Comparison of ENCODE assay signal across 9 mouse cellular contexts in the genomic region with DNA sequence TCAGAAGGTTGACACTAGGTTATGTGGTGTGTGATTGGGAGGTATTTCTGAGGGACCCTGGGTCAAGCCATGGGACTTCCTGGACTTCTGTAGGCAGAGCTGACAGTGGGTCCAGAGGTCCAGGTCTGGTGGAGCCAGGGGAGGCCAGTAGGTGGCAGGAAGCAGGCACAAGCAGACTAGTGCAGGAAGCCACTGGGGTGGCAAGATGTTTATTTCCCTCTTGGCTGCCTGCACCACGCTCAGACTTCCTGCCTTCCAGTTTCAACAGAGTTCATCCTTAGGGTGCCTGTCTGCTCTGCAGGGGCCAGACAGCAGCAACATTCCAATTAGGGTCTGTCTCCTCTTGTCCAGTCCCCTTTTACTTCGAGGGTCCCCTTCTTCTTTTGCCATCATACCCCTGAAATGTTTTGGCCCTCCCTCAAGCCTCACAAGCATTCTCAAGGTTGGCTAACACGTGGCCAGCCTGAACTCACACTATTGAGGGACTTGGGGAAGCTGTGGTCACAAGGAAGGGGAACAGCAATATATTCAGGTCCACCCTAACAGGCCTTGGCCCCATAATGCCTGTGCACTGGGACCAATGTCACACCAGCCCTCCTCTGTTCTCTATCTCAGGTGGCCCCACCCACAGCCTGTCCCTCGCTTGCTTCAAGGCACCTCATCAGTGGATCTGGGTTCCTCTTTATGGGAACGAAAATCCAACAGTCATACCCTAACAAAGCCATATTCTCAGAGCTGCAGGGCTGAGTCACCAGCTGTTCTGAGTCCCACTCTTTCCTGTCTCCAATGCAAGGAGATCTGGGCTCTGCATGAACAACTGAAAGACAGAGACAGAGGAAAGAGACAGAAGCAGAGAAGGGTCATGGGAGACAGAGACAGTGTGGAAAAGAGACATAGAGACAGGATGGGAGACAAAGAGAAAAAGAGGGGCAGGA. TPM values are rescaled to one million over a fixed set of nuclear protein-coding genes. Genes with fewer than 3 reads are reported as not detected.
DNase-seq lines count a peak whose midpoint lies in the region; ATAC-seq and TF ChIP-seq lines count a peak whose summit lies in the region.
"Had no signal": no experiment of that assay in that cellular context is flagged by ENCODE, and none has a peak within 500 bp of the region (broad histone marks: within the 10 kb centered on the region; RNA-seq: fewer than 3 reads in every experiment).

No protein-coding gene starts in this region.

- intact Hi-C loops in left cerebral cortex, postnatal 14 days (cut with DNase I) = no loop called here

- H3K27ac ChIP-seq in MEL (ENCODE audit: control insufficient read depth, low read depth, low read length) = peak overlapping the region; percentile 40; the same call in 1 of the 2 replicates
- no peak overlapping the region for H3K27ac ChIP-seq in forebrain, embryonic 13.5 days
- H3K27ac ChIP-seq: hindbrain, embryonic 10.5 days had no signal

- peak in 1 of 2 experiments; percentile 36; a peak in 1 of 4 replicates for TF ChIP-seq POLR2A in MEL (IDR thresholded peaks at IDR 0.05; ENCODE audit: control insufficient read depth in 1 of 2, insufficient read depth in 1 of 2, low read depth in 1 of 2, low read length in 2 of 2, poor library complexity in 1 of 2)

- peaks cover 0 to 11% of the 10 kb centered on the region in 2 experiments; a peak in 3 of 4 replicates for H3K36me3 ChIP-seq in MEL (ENCODE audit: control insufficient read depth in 1 of 2, insufficient read depth in 2 of 2, low read length in 2 of 2)
- H3K36me3 ChIP-seq in forebrain, embryonic 13.5 days (ENCODE audit: poor library complexity, severe bottlenecking) = peaks cover 19% of the 10 kb centered on the region; the same call in 1 of the 2 replicates

- no peak overlapping the region for H3K9ac ChIP-seq in MEL (ENCODE audit: control insufficient read depth, low read depth, low read length, poor library complexity, severe bottlenecking)
- no peak overlapping the region for H3K9ac ChIP-seq in forebrain, embryonic 13.5 days

- TF ChIP-seq RAD21 in MEL (IDR thresholded peaks at IDR 0.05; ENCODE audit: low read depth, low read length) = no peak

- H3K79me2 ChIP-seq in MEL (ENCODE audit: control insufficient read depth, insufficient read depth, low read length, poor library complexity) = no peaks in the 10 kb centered on the region

- peak; percentile 88 for ATAC-seq in megakaryocyte progenitor cell, adult 5-6 weeks (replicated peaks; ENCODE audit: poor library complexity)
- ATAC-seq in forebrain, embryonic 13.5 days = no peak

- peak; percentile 37 for DNase-seq in kidney, postnatal 14 days
- no peak for DNase-seq in kidney, adult 9 months
- DNase-seq in MEL (ENCODE audit: low read depth, low spot score) = peak; percentile 89
- peak; percentile 20 to 25 for DNase-seq in left cerebral cortex, postnatal 14 days (ENCODE audit: low spot score in 2 of 2)
- no peak for DNase-seq in gastrocnemius, postnatal 10 days
- DNase-seq in embryo, embryonic 11 days = no peak

- H3K27me3 ChIP-seq in MEL (ENCODE audit: control insufficient read depth in 1 of 2, insufficient read depth in 2 of 2, low read length in 2 of 2) = no peaks in the 10 kb centered on the region
- no peaks in the 10 kb centered on the region for H3K27me3 ChIP-seq in forebrain, embryonic 13.5 days

- peaks cover 0 to 32% of the 10 kb centered on the region in 2 experiments; a peak in 3 of 4 replicates for H3K4me1 ChIP-seq in MEL (ENCODE audit: control insufficient read depth in 1 of 2, insufficient read depth in 2 of 2, low read length in 2 of 2)
- H3K4me1 ChIP-seq in forebrain, embryonic 13.5 days = no peaks in the 10 kb centered on the region
- H3K4me1 ChIP-seq: hindbrain, embryonic 10.5 days had no signal

- no peaks in the 10 kb centered on the region for H3K9me3 ChIP-seq in MEL (replicated peaks; ENCODE audit: insufficient read depth, low read length)
- H3K9me3 ChIP-seq in forebrain, embryonic 13.5 days (replicated peaks) = no peaks in the 10 kb centered on the region
- H3K9me3 ChIP-seq: hindbrain, embryonic 10.5 days had no signal

- peak in 1 of 2 experiments; percentile 39; a peak in 1 of 4 replicates for TF ChIP-seq EP300 in MEL (IDR thresholded peaks at IDR 0.05; ENCODE audit: low read depth in 1 of 2, low read length in 2 of 2)

- no peak overlapping the region for H3K4me3 ChIP-seq in MEL (ENCODE audit: control insufficient read depth in 1 of 2, insufficient read depth in 1 of 2, low read depth in 2 of 2, low read length in 2 of 2)
- no peak overlapping the region for H3K4me3 ChIP-seq in forebrain, embryonic 13.5 days
- H3K4me3 ChIP-seq: hindbrain, embryonic 10.5 days had no signal

- no peak overlapping the region for H3K4me2 ChIP-seq in forebrain, embryonic 13.5 days

- no peak for TF ChIP-seq CTCF in MEL (IDR thresholded peaks at IDR 0.05 in 2 of 3, conservative IDR thresholded peaks at IDR 0.05 in 1 of 3; ENCODE audit: control insufficient read depth in 1 of 3, insufficient read depth in 1 of 3, low read depth in 2 of 3, low read length in 3 of 3, poor library complexity in 1 of 3, severe bottlenecking in 1 of 3)

- 71% methylated on average over 5 of the region's 5 CpGs for WGBS in forebrain, embryonic 13.5 days

TF ChIP-seq in MEL, 35 proteins besides CTCF, POLR2A, EP300 and RAD21:
- no peak for TF ChIP-seq ZNF384 (IDR thresholded peaks at IDR 0.05; ENCODE audit: low read depth, low read length)
- TF ChIP-seq MAFK (IDR thresholded peaks at IDR 0.05; ENCODE audit: borderline replicate concordance, low read depth, low read length) = no peak
- no peak for TF ChIP-seq UBTF (IDR thresholded peaks at IDR 0.05; ENCODE audit: borderline replicate concordance, insufficient read depth, low read depth, low read length)
- no peak for TF ChIP-seq NELFE (IDR thresholded peaks at IDR 0.05; ENCODE audit: low read depth, low read length)
- no peak for TF ChIP-seq MEF2A (IDR thresholded peaks at IDR 0.05; ENCODE audit: extremely low read depth, insufficient replicate concordance, low read depth, low read length, poor library complexity, severe bottlenecking)
- no peak for TF ChIP-seq TCF12 (IDR thresholded peaks at IDR 0.05; ENCODE audit: low read depth, low read length)
- no peak for TF ChIP-seq CHD1 (IDR thresholded peaks at IDR 0.05; ENCODE audit: low read depth, low read length)
- peak; percentile 38; the same call in 1 of the 2 replicates for TF ChIP-seq MYC (IDR thresholded peaks at IDR 0.05; ENCODE audit: low read depth, low read length)
- no peak for TF ChIP-seq RCOR1 (IDR thresholded peaks at IDR 0.05; ENCODE audit: low read depth, low read length)
- no peak for TF ChIP-seq MAZ (IDR thresholded peaks at IDR 0.05; ENCODE audit: low read depth, low read length)
- no peak for TF ChIP-seq ZKSCAN1 (IDR thresholded peaks at IDR 0.05; ENCODE audit: low read depth, low read length)
- TF ChIP-seq TBP (IDR thresholded peaks at IDR 0.05; ENCODE audit: low read depth, low read length) = peak; percentile 95
- TF ChIP-seq E2F4 (IDR thresholded peaks at IDR 0.05; ENCODE audit: borderline replicate concordance, low read depth, low read length) = no peak
- peak; percentile 67 for TF ChIP-seq MAX (IDR thresholded peaks at IDR 0.05; ENCODE audit: low read length)
- no peak for TF ChIP-seq MXI1 (IDR thresholded peaks at IDR 0.05; ENCODE audit: low read depth, low read length)
- no peak for TF ChIP-seq NRF1 (IDR thresholded peaks at IDR 0.05; ENCODE audit: insufficient read depth, low read depth, low read length, poor library complexity, severe bottlenecking)
- no peak for TF ChIP-seq SMC3 (IDR thresholded peaks at IDR 0.05; ENCODE audit: low read depth, low read length)
- TF ChIP-seq BHLHE40 (IDR thresholded peaks at IDR 0.05; ENCODE audit: borderline replicate concordance, low read depth, low read length) = no peak
- no peak for TF ChIP-seq USF1 (IDR thresholded peaks at IDR 0.05; ENCODE audit: low read depth, low read length)
- no peak for TF ChIP-seq GATA1 (IDR thresholded peaks at IDR 0.05; ENCODE audit: low read depth, low read length)
- no peak for TF ChIP-seq POLR2AphosphoS2 (IDR thresholded peaks at IDR 0.05; ENCODE audit: low read length)

RNA-seq across cellular contexts. Expression of a gene that starts 23.6 kb away (rescaled TPM):
- 12.5 and 16.2 TPM in 2 replicates for total RNA-seq in MEL (2012; rRNA removed)
- polyA plus RNA-seq in MEL (2012; ENCODE audit: insufficient read depth in 1 of 2, insufficient read length in 2 of 2, low read depth in 1 of 2, low replicate concordance in 2 of 2, missing spikeins in 1 of 2) = 10 to 100 TPM in 1 of 2 experiments, not detected in 1; 10.8 TPM
- 1 to 10 TPM; 2.5 to 5.0 TPM for total RNA-seq in left cerebral cortex, postnatal 14 days (2021)
- total RNA-seq in megakaryocyte progenitor cell, adult 5-6 weeks (2015) = 3.8 and 5.7 TPM in 2 replicates
- 1.7 and 4.0 TPM in 2 replicates for total RNA-seq in megakaryocyte progenitor cell, adult 5-6 weeks (2017)
- total RNA-seq in gastrocnemius, postnatal 10 days (2021) = 1 to 10 TPM in 1 of 2 experiments, under 1 TPM in 1; 0.47 to 1.0 TPM
- 0.37 and 0.66 TPM in 2 replicates for polyA plus RNA-seq in forebrain, embryonic 13.5 days (2015; fragmentation: Nextera tagmentation; extraction: Ambion mirVana)

RNA-seq across cellular contexts. Expression of a gene that starts 48.0 kb away (rescaled TPM):
- total RNA-seq in MEL (2012; rRNA removed) = 5.0 and 6.7 TPM in 2 replicates
- 1 to 10 TPM in 1 of 2 experiments, not detected in 1; 6.9 TPM for polyA plus RNA-seq in MEL (2012; ENCODE audit: insufficient read depth in 1 of 2, insufficient read length in 2 of 2, low read depth in 1 of 2, low replicate concordance in 2 of 2, missing spikeins in 1 of 2)
- 1 to 10 TPM; 6.7 to 7.0 TPM for total RNA-seq in left cerebral cortex, postnatal 14 days (2021)
- total RNA-seq in megakaryocyte progenitor cell, adult 5-6 weeks (2015) = 3.4 and 4.1 TPM in 2 replicates
- total RNA-seq in megakaryocyte progenitor cell, adult 5-6 weeks (2017) = 8.6 and 9.3 TPM in 2 replicates
- 1 to 10 TPM in 1 of 2 experiments, under 1 TPM in 1; 0.66 to 1.9 TPM for total RNA-seq in gastrocnemius, postnatal 10 days (2021)
- polyA plus RNA-seq in forebrain, embryonic 13.5 days (2015; fragmentation: Nextera tagmentation; extraction: Ambion mirVana) = 3.0 and 3.3 TPM in 2 replicates

RNA-seq across cellular contexts. Expression of a gene that starts 56.3 kb away (rescaled TPM):
- total RNA-seq in MEL (2012; rRNA removed) = 14.5 and 15.8 TPM in 2 replicates
- 10 to 100 TPM in 1 of 2 experiments, not detected in 1; 51.8 TPM for polyA plus RNA-seq in MEL (2012; ENCODE audit: insufficient read depth in 1 of 2, insufficient read length in 2 of 2, low read depth in 1 of 2, low replicate concordance in 2 of 2, missing spikeins in 1 of 2)
- 10 to 100 TPM in 1 of 2 experiments, 1 to 10 TPM in 1; 9.9 to 14.1 TPM for total RNA-seq in left cerebral cortex, postnatal 14 days (2021)
- 20.1 and 27.1 TPM in 2 replicates for total RNA-seq in megakaryocyte progenitor cell, adult 5-6 weeks (2015)
- 22.1 and 30.2 TPM in 2 replicates for total RNA-seq in megakaryocyte progenitor cell, adult 5-6 weeks (2017)
- total RNA-seq in gastrocnemius, postnatal 10 days (2021) = 10 to 100 TPM; 49.9 to 62.0 TPM
- polyA plus RNA-seq in forebrain, embryonic 13.5 days (2015; fragmentation: Nextera tagmentation; extraction: Ambion mirVana) = 12.0 and 16.1 TPM in 2 replicates

Comparison
In these comparisons a context has a peak if more than half of its experiments do, and no peak if none do; other contexts are left out.
1. DNase-seq: peak in kidney, postnatal 14 days (single experiment), MEL (single experiment) and left cerebral cortex, postnatal 14 days (2 of 2); none in kidney, adult 9 months (single experiment), gastrocnemius, postnatal 10 days (single experiment) and embryo, embryonic 11 days (single experiment).